ENCODE assay signal across 8 mouse cellular contexts in genomic region chr4:127319613-127320012, GRCm38 (mm10). TPM values are rescaled to one million over a fixed set of nuclear protein-coding genes. Genes with fewer than 3 reads are reported as not detected.
DNase-seq lines count a peak whose midpoint lies in the region; ATAC-seq and TF ChIP-seq lines count a peak whose summit lies in the region.

No protein-coding gene starts in this region.

- H3K27ac ChIP-seq in neural tube, embryonic 15.5 days (replicated peaks), result no peak overlapping the region
- H3K27ac ChIP-seq in left cerebral cortex, adult 2 months, result no peak overlapping the region
- no peak overlapping the region for H3K27ac ChIP-seq in midbrain, postnatal 0 days (ENCODE audit: low read depth, low read length)

- WGBS in neural tube, embryonic 15.5 days, result 6% methylated on average over 3 of the region's 3 CpGs
- 5% methylated on average over 3 of the region's 3 CpGs for WGBS in midbrain, postnatal 0 days

- H3K4me1 ChIP-seq in neural tube, embryonic 15.5 days, result no peaks in the 10 kb centered on the region
- no peaks in the 10 kb centered on the region for H3K4me1 ChIP-seq in midbrain, postnatal 0 days (ENCODE audit: insufficient read depth, low read length)

- H3K36me3 ChIP-seq in neural tube, embryonic 15.5 days, result no peaks in the 10 kb centered on the region
- no peaks in the 10 kb centered on the region for H3K36me3 ChIP-seq in midbrain, postnatal 0 days (ENCODE audit: insufficient read depth, low read length)

- no peak overlapping the region for H3K4me3 ChIP-seq in neural tube, embryonic 15.5 days (replicated peaks)
- H3K4me3 ChIP-seq in left cerebral cortex, adult 2 months, result no peak overlapping the region
- H3K4me3 ChIP-seq in midbrain, postnatal 0 days (ENCODE audit: low read depth, low read length), result no peak overlapping the region

- intact Hi-C loops in left cerebral cortex, adult 2 months (cut with DNase I), result loop anchor here (1.0 to 10.0 kb wide), 3 partner anchors 69 to 765 kb away; partner anchors contain the start of gene Clspn

- peak; percentile 65 for DNase-seq in neural tube, embryonic 10.5 days (ENCODE audit: extremely low spot score, low spot score)
- peak; percentile 55 to 73 for DNase-seq in adrenal gland, adult 18-20 months (ENCODE audit: low spot score in 2 of 2)
- peak; percentile 92 for DNase-seq in embryo, embryonic 10.5 days (ENCODE audit: low spot score)
- DNase-seq in left cerebral cortex, adult 2 months (ENCODE audit: extremely low spot score in 1 of 2, low spot score in 2 of 2), result peak; percentile 56 to 67
- DNase-seq in midbrain, postnatal 0 days (ENCODE audit: low spot score), result peak; percentile 80
- peak; percentile 55 for DNase-seq in thymus, postnatal 14 days

- H3K9ac ChIP-seq in neural tube, embryonic 15.5 days (replicated peaks), result no peak overlapping the region
- H3K9ac ChIP-seq in midbrain, postnatal 0 days (replicated peaks; ENCODE audit: low read length, poor library complexity, severe bottlenecking), result no peak overlapping the region

- no peak overlapping the region for H3K4me2 ChIP-seq in neural tube, embryonic 15.5 days
- H3K4me2 ChIP-seq in midbrain, postnatal 0 days (ENCODE audit: low read depth, low read length, poor library complexity, severe bottlenecking), result no peak overlapping the region

- H3K9me3 ChIP-seq in neural tube, embryonic 15.5 days (replicated peaks), result no peaks in the 10 kb centered on the region
- no peaks in the 10 kb centered on the region for H3K9me3 ChIP-seq in midbrain, postnatal 0 days (ENCODE audit: low read length)

- TF ChIP-seq CTCF in left cerebral cortex, adult 2 months (IDR thresholded peaks at IDR 0.05), result peak; percentile 87
- peak; percentile 95 for TF ChIP-seq CTCF in midbrain, postnatal 0 days (IDR thresholded peaks at IDR 0.05)

- H3K27me3 ChIP-seq in neural tube, embryonic 15.5 days (replicated peaks), result no peaks in the 10 kb centered on the region; the same call in 1 of the 2 replicates
- H3K27me3 ChIP-seq in midbrain, postnatal 0 days (ENCODE audit: insufficient read depth, low read length), result no peaks in the 10 kb centered on the region

- ATAC-seq in neural tube, embryonic 15.5 days (ENCODE audit: low FRiP score), result no peak
- ATAC-seq in hematopoietic stem cell, adult 5-6 weeks (replicated peaks in 1 of 2; ENCODE audit: insufficient read depth in 1 of 2, low FRiP score in 2 of 2, low TSS enrichment in 1 of 2, low read depth in 1 of 2, poor library complexity in 2 of 2, severe bottlenecking in 2 of 2), result peak; percentile 72 to 81; a peak in 3 of 4 replicates
- no peak for ATAC-seq in midbrain, postnatal 0 days (ENCODE audit: low FRiP score)

RNA-seq across cellular contexts. Expression of gene Gja4, which starts 5.8 kb away (rescaled TPM):
- 20.4 and 20.5 TPM in 2 replicates for polyA plus RNA-seq in neural tube, embryonic 15.5 days (2015; fragmentation: Nextera tagmentation; extraction: Ambion mirVana)
- 1 to 10 TPM; 2.7 to 3.1 TPM for total RNA-seq in adrenal gland, adult 18-20 months (2021)
- not detected in 2 replicates for total RNA-seq in hematopoietic stem cell, adult 5-6 weeks (2017)
- total RNA-seq in left cerebral cortex, adult 2 months (2021), result 1 to 10 TPM; 4.1 to 4.5 TPM
- 24.8 and 25.8 TPM in 2 replicates for total RNA-seq in midbrain, postnatal 0 days (2014; rRNA removed)
- 21.9 and 26.5 TPM in 2 replicates for polyA plus RNA-seq in midbrain, postnatal 0 days (2015; fragmentation: Nextera tagmentation; extraction: Ambion mirVana)

RNA-seq across cellular contexts. Expression of gene Gjb3, which starts 11.0 kb away (rescaled TPM):
- 0.59 TPM in 1 of 2 replicates, not detected in the other for polyA plus RNA-seq in neural tube, embryonic 15.5 days (2015; fragmentation: Nextera tagmentation; extraction: Ambion mirVana)
- total RNA-seq in adrenal gland, adult 18-20 months (2021), result not detected
- total RNA-seq in hematopoietic stem cell, adult 5-6 weeks (2017), result 2.9 and 4.0 TPM in 2 replicates
- under 1 TPM in 1 of 2 experiments, not detected in 1; 0.21 TPM for total RNA-seq in left cerebral cortex, adult 2 months (2021)
- 1.0 and 1.8 TPM in 2 replicates for total RNA-seq in midbrain, postnatal 0 days (2014; rRNA removed)
- 0.83 and 0.85 TPM in 2 replicates for polyA plus RNA-seq in midbrain, postnatal 0 days (2015; fragmentation: Nextera tagmentation; extraction: Ambion mirVana)

RNA-seq across cellular contexts. Expression of gene Gjb4, which starts 34.3 kb away (rescaled TPM):
- polyA plus RNA-seq in neural tube, embryonic 15.5 days (2015; fragmentation: Nextera tagmentation; extraction: Ambion mirVana), result 0.13 TPM in 1 of 2 replicates, not detected in the other
- total RNA-seq in adrenal gland, adult 18-20 months (2021), result not detected
- not detected in 2 replicates for total RNA-seq in hematopoietic stem cell, adult 5-6 weeks (2017)
- not detected for total RNA-seq in left cerebral cortex, adult 2 months (2021)
- total RNA-seq in midbrain, postnatal 0 days (2014; rRNA removed), result not detected in 2 replicates
- not detected in 2 replicates for polyA plus RNA-seq in midbrain, postnatal 0 days (2015; fragmentation: Nextera tagmentation; extraction: Ambion mirVana)

RNA-seq across cellular contexts. Expression of gene Gjb5, which starts 38.4 kb away (rescaled TPM):
- 0.41 and 0.49 TPM in 2 replicates for polyA plus RNA-seq in neural tube, embryonic 15.5 days (2015; fragmentation: Nextera tagmentation; extraction: Ambion mirVana)
- total RNA-seq in adrenal gland, adult 18-20 months (2021), result under 1 TPM in 1 of 2 experiments, not detected in 1; 0.17 TPM
- not detected in 2 replicates for total RNA-seq in hematopoietic stem cell, adult 5-6 weeks (2017)
- total RNA-seq in left cerebral cortex, adult 2 months (2021), result under 1 TPM in 1 of 2 experiments, not detected in 1; 0.20 TPM
- 0.33 and 0.49 TPM in 2 replicates for total RNA-seq in midbrain, postnatal 0 days (2014; rRNA removed)
- polyA plus RNA-seq in midbrain, postnatal 0 days (2015; fragmentation: Nextera tagmentation; extraction: Ambion mirVana), result 0.18 and 0.35 TPM in 2 replicates

Comparison
In these comparisons a context has a peak if more than half of its experiments do, and no peak if none do; other contexts are left out.
1. ATAC-seq: peak in hematopoietic stem cell, adult 5-6 weeks (2 of 2); none in neural tube, embryonic 15.5 days (single experiment) and midbrain, postnatal 0 days (single experiment).
2. Peak in every context shown above with its lines, with median percentiles within 50 percentile points of each other: DNase-seq.